Mouse (Mus musculus): ENCODE data around the gene Trpm2.
"Not testable (repeated sequence)": the region's sequence is repeated elsewhere in the genome, so short reads cannot be mapped to it uniquely, and the experiment has no call there.

The Trpm2 gene

DNA sequence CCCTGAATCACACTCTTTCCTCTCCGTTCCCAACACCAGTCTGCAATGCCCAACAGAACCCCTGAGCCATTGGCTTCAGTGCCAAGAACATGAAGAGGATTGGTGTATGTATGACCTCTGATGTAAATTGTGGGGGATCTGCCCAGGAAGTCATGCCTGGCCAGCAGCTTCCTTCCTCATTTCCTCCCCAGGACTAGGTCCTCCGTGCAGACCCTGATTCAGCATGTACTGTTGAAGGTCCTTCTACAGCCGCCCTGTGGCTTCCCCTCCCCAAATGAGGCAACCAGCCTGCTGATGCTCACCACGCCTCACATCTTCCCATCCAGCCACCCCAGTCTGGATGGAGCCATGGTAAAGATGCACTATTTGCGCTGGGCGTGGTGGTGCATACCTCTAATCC, at the start of gene Trpm2:
Gene Trpm2, minus strand, starts transcription at position 83 of the 400 bp plus-strand sequence.
- no peak for DNase-seq

DNA sequence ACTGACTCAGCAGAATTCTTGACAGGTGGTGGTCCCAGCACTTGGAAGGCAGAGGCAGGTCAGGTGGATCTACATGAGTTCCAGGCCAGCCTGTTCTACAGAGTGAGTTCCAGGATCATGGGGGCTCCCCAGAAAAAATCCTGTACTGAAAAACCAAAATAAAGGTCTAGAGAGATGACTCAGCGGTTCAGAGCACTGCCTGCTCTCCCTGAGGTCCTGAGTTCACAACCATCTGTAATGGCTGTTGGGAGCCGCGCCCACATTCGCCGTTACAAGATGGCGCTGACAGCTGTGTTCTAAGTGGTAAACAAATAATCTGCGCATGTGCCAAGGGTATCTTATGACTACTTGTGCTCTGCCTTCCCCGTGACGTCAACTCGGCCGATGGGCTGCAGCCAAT, 49.6 kb upstream of the Trpm2 start:
- not testable (repeated sequence) for DNase-seq

DNA sequence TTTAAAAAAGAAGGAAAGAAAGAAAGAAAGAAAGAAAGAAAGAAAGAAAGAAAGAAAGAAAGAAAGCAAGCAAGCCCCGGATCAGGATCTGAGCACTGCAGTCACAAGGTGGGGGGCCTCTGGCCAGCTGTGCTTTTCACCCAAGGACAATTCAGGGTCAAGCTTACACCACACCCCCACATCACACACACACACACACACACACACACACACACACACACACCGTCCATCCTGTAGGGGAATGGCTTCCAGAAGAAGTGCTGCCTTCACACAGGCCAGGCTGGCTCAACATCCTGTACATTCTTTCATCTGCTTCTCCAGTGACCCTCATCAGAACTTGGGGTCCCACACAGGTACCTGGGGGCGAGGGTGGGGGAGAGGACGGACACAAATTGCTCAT, 48.9 kb upstream of the Trpm2 start:
- DNase-seq = peak in 1 of 2 experiments; percentile 25

DNA sequence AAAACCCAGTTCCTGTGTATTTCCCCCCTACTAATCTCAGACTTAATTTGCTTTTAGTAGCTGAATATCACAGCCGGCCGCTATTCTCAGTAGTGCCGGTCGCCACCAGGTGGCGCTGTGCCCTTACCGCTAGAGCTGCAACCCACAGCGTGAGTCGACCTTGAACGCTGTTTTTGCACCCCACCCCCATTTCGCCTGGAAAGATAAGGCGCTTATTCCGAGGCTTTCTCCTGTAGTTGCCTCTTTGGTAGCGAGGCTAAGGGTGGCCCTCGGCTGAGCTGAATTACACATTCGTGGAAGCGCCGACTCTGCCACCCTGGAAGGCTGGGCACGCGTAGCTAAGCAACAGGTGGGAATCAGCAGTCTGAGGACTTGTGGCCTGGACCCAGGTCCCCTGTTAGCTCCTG, 48.4 kb upstream of the Trpm2 start:
- DNase-seq = peak; percentile 77 to 93

DNA sequence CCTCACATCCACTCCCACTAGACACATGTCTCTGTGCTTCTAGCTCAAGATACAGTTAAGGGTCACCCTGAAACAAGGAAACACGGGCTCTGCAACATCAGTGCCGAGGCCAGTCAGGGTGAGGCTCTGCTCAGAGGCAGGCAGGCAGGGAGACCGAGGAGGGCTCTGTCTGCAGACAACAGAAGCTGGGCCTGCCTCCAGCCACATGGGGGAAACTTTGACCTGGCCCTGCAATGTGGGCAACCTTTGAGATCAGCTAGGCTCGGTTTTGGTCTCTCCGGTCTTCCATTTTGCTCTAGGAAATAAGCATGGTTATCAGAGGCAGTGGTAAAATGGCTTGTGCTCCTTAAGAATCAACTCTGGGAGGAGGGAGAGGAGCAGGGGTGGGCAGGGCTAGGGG, 46.0 kb upstream of the Trpm2 start:
- DNase-seq = peak; percentile 56 to 65

DNA sequence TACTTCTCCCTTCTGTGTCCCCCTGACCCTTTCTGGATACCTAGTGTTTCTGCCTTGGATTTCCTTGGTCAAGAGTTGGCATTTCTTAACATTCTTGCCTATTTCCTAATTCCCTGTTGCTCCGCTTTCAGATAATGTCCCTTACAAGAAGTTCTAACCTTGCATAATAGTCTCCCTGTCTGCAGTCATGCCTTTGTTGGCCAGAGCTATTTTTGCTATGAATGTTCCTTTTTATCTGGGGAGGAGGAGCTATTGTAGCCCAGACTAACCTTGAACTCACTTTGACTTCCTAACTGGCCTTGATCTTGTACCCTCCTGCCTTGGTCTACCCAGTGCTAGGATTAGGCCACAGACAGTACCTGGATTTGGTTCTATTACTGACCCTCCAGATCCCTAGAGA, 45.1 kb upstream of the Trpm2 start:
- no peak for DNase-seq

DNA sequence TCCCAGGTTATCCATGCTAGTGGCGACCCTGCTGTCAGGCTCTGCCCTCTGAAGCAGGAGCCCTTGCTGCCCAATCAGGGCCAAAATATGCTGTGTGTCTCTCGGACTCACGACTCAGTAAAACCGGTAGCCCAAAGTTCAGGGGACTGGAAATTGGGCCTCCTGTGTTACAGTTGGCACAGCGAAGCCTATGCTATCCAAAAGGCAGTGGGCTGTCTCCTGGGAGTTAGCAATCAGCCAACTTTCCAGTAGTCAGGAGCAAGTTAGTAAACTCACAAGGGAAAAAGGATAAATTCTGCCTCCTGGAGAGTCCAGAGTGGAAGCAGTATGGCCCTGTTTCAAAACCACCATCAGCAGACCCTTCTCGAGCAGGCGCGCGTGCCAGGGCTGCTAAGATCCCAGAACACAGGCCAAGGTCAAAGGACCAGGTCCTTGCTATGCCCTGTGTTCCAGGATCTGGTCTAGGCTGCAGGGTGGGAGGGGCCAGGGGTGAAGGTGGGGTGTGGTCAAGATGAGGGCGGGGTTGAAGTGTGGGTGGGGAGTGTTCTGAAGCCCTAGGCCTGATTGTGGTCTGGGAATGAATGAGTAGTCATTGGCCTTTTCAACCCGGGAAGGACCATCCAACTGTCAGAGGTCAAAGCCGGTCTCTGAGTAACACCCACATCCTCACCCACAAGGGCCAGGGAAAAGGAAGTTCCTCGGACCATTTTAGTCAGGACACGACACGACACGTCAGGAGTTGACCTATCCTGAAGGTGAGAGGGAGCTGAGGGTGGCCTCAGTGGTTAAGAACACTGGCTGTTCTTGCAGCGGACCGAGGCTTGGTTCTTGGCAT, 42.5 kb upstream of the Trpm2 start:
- no peak for DNase-seq

DNA sequence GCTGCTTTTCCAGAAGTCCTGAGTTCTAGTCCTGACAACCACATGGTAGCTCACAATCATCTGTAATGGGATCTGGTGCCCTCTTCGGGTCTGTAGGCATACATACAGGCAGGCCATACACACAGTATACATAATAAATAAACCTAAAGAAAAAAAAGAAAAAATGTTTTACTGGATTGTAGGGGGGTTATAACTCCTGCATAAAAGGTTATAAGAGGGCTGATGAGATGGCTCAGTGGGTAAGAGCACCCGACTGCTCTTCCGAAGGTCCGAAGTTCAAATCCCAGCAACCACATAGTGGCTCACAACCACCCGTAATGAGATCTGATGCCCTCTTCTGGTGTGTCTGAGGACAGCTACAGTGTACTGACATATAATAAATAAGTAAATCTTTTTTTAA, 40.8 kb upstream of the Trpm2 start:
- DNase-seq = not testable (repeated sequence)

DNA sequence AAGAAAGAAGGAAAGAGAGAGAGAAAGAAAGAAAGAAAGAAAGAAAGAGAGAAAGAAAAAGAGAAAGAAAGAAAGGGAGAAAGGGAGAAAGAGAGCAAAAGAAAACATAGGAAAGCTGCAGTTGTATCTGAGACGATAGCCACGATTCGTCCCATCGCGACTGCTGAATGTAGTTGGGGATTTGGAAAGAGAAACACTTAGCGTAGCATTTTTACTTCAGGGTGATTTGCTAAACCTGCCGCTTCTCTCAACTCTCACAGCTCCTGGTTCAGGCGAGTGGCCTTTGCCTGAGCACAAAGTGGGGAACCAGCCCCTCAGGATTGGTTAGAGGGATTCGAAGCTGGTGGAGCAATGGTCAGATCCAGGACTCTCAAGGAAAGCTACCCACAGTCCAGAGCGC, 40.0 kb upstream of the Trpm2 start:
- DNase-seq = no peak

DNA sequence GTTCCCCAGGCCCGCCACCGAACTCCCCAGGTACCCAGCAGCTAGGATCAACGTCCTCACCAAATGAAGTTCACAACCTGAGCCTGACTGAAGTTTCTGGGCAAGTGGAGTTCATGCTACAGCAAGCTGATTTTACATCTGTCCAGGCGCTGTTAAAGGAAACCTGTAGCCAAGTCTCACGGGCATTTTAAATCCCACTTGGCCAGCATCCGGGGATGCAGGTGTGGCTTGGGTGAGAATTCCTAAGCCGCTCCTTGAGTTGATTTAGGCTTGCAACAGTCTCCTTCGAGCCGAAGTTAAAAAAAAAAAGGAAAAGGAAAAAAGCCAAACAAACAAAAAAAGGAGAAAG, 39.6 kb upstream of the Trpm2 start, which contains the start of gene Pfkl:
Gene Pfkl, minus strand, starts transcription at position 139 of the 349 bp plus-strand sequence.
- no peak for DNase-seq

DNA sequence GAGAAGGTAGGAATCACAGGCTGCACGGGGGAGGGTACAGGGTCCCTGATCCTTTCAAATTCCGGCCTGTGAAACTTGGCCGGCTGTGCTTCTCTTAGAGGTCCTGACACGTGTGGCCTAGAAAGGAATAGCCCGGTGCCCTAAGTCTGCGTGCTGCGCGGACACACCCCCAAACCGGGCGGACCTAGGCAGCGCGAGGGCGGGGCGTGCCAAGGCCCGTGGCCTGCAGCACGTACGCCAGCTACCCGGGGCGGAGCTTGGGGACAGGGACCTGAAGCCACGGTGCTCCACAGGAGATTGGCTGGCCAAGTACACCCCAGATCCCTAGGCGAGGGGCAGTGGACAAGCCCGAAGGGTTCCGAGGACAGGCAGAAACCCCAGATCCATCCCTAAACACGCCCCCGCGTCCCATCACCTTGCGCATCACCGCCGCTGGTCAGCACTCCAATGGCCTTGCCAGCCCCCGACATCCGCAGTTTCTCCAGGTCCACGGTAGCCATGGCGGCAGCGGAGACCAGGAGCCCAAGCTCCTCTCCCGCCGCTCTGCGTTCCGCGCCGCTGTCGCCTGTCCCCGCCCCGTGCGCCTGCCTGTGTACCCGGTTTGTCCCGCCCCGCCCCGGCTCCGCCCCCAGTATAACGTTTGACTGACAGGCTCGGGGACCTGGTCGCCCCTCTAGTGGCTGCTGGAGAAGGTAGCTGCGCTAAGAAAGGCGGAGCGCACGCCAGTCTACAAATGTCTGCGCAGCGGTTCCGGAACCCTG, 39.0 kb upstream of the Trpm2 start:
- DNase-seq = peak; percentile 98 to 99

DNA sequence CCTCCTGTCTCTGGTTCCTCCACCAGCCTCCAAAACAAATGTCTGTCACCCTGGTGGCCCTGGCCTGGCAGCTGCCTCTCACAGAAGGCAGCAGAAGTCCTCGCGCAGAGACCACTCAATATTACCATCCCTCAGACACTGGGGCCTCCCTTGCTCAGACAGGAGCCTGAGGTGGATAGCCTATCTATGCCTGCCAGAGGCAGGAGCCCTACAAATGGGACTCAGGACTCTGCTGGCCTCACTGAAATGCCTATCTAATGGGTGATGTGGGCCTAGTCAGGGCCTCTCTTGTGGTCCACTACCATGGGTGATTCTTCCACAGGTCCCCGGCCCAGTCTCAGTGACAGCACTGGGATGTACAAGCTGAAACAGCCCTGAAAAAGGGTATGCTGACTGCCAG, 37.8 kb upstream of the Trpm2 start:
- DNase-seq = no peak

DNA sequence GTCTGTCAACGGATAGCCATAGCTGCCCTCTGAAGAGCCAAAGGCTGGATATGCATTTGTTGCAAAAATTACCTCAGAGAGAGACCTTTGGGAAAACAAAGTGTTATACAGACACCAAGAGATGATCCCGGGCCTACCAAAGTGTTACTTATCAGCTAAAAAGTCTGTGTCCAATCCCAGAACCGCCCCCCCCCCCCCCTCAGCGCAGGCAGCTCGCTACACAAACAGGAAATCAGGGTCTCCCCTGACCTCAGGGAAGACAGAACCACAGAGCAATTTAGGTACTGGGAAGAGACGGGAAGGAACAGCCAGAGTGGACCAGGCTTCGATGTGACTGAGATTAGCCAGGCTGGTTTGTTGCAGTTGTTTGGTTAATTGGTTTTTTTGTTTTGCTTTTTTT, 36.8 kb upstream of the Trpm2 start:
- DNase-seq = no peak

DNA sequence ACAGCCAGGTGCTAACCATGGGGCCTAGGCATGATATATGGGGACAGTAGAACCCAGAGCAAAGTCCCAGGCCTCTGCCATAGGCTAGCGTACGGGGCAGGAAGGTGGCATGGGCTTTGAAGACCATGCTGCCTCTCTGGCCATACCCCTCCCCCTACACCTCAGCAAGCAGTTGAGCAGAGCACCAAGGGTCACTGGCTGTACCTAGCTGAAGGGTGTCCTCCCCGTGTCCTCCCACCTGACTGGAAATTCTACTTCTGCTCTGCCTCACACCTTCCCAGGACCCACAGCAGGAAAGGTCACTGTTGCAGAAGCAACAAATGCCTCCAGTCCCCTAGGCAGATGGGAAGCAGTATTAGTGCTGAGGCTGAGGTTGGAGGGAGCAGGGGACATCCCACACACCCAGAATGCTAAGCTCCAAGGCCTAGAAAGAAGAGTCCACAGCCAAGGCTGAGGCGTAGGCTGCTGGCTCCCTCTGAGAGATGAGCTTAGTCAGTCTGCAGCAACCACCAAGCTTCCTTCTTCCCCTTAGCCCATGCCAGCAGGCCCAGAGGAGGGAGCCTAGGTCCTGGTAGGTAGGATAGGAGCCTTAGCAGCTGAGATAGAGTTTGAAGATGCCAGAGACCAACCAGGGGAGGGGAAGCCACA, 35.6 kb upstream of the Trpm2 start:
- DNase-seq = peak; percentile 22 to 35

DNA sequence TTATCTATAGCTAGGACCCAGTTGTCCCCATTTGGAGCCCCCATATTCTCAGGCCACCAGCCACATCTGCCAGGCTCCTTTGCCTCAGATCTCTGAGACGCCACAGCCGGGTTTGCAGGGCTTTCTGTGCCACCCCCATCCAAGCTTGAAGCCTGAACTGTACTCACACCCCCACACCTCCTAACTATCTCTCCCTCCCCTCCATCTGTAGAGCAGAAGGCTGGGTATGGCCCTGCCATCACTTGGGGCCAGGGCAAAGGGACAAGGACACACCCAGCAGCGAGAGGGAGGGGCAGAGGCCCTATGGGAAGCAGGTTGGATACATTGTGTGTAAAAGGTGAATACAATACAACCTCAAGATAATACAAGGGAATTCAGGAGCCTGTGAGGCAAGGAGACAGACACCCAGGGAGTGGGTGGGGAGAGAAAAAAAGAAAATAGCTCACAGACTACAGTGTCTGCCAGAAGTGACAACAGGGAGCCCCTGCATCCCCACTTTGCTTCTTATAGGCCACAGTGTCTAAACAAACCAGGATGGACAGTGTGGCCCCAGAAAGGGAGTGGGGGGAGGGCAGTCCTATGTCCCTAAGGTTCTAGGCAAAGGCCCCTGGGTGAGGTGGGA, 34.2 kb upstream of the Trpm2 start:
- DNase-seq = no peak

DNA sequence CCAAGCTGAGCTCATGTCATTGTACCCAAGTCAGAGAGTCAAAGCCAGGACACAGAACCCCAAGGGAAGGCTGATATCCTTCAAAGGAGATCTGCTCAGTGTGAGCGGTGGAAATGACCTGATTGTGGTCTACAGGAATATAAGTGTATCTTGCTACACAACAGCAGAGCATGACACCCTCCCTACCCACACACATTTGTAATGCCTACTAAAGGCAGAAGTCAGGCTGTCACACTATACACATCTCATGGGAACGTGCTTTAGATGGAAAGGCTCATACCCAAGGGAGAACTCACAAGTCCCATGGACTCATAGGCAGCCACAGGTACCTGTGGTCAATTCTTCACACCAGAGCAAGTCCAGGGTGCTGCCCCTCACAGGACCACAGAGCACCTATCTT, 32.0 kb upstream of the Trpm2 start:
- no peak for DNase-seq

DNA sequence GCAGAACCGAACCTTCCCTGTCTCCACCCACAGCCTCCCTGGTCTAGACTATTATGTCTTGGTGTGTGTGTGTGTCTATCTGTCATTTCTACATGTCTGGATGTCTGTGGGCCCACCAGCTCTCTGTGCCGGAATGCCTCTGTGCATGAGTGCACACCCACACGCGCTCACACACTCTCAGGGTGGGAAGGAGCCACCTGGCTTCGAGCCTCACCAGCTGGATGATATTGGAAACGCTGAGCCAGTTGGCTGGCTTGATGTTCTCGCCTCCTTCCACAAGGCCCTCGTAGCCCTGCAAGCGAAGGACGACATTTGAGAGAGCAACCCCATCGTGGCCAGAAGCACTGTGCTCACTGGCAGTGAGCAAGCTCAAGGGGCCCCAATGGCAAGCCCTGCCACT, 31.4 kb upstream of the Trpm2 start:
- DNase-seq = no peak

DNA sequence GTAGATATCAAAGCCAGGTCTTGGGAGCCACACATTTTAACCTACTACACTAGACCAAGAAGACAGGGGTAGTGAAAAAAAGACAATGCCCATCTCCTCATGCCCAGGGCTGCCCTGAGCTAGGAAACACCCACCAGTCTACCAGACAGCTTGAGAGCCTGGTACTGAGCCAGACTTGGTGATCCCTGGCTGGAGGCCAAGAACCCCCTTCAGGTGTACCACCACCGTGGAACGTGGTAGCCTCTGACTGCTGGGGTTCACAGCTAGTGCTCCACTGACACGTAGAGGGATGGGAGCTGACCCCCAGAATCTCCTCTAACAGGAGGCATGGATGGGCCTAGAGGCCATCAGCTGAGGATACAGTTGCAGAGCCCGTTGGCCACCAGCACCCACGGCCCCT, 29.8 kb upstream of the Trpm2 start:
- no peak for DNase-seq

DNA sequence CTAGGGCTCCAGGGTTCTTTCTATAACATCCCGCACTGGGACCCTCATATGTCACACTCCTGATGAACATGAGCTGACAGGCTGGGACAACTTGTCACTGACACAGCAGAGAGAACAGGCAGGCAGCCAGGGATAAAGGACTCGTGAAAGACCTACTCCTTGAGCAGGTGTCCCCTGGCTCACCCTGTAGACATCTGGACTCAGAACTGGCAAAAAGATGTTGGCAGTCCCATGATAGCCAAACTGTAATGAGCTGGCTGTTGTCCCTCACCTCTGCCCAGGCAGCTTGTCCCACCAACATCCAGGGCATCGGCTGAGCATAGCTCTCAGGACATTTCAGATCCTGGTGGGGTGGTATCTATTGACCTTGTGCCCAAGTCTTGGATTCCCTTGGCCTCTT, 25.3 kb upstream of the Trpm2 start:
- no peak for DNase-seq

DNA sequence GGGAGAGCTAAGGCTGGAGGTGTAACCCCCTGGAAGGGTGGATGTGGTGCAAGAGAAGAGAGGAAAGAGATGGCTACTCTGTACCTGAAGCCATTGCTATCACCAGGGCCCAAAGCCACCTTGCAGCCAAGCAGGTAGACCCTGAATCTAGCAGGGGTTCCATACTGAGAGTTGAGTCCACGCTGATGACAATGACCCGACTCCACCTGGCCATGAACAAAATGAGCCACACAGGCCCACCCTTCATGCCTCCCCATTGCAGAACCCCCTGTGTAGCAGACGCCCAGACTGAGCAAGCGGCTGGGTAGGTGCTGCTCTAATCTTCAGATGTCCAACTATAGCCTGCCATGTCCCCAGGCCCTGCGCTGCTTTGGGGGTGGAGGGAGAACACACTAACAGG, 15.4 kb upstream of the Trpm2 start:
- no peak for DNase-seq

DNA sequence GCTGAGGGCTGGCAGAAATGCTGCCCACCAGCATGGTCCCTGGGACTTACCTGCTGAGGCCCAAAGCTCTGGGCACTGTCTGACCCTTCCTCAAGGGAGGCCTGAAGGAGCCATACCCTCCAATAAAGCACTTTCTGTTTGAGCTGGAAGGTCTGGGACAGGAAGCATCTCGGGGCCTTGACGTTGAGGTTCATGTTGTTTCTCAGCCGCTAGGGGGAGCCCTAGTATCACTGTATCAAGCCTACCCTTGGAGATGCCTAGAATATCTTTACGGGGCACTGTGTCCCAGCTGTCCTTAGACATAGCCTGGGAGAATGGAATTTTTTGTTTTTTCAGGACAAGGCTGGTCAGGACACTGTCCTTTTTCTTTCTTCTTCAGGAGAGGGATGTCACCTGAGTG, 14.3 kb upstream of the Trpm2 start:
- peak; percentile 74 to 87 for DNase-seq

DNA sequence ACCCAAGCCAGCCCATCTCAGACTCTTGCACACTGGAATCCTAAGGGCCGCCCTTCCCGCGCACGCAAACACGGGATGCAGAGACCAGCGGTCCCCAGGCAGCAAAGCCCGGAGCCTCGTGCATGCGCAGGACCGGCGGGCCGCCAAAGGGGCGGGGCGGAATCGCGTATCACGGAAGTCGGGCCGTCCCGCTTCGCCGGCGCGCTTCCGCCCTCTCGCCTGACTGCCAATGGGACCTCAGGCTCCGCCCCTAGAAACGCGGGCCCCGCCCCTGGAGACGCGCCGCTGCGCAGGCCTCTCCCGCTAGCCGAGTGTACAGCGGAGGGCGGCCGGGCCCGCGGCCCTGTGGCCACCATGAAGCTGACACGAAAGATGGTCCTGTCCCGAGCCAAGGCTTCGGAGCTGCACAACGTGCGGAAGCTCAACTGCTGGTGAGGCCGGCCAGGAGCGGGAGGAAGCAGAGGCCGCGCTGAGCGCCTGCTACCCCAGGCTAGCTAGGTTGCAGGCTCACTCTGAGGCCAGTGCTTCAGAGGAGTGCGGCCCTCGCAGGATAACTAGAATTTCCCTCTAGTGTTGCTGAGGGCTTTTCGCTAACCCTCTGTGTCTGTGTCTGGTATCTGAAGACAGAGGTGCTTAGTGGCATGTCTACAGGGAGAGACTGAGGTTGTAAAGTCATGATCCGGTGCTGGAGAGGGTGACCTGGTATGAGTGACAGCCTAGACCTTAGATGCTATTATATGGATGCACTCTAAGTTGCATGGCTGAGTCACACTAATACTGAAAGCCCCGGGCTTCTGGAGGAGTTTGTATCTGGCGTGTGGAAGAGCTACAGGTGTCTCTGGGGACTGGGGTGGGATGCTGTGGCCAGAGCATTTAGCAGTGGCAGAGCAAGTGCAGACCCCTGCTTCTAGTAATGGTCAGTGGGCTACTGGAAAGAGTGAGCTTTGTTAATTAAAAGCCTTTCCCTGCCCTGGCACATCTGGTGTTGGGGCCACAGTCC, 8.3 kb upstream of the Trpm2 start, which contains the start of gene 1810043G02Rik:
Gene 1810043G02Rik, plus strand, starts transcription at position 174 of the 1,000 bp plus-strand sequence.
- DNase-seq = peak; percentile 100

All from kidney, postnatal 36 days (tissue).